Mouse (Mus musculus) limb, embryonic 15.5 days (tissue): ENCODE measurements around the gene Dock8. TPM values are rescaled to one million over a fixed set of nuclear protein-coding genes. Genes with fewer than 3 reads are reported as not detected.

Source experiments
- ATAC-seq: fragments of 200-750 bp; cut with Nextera tagmentation; 2 replicates; pipeline ENCODE4 v1.8.0; 2017; ENCODE audit warnings: low read depth, moderate TSS enrichment; ENCODE audit not compliant: insufficient number of reproducible peaks, low FRiP score, low TSS enrichment
- H3K27ac ChIP-seq: fragments of 300-500 bp; sonication (generic); 2 replicates; pipeline ENCODE4 v1.5.1; 2015; ENCODE audit warnings: moderate library complexity, mild to moderate bottlenecking, inconsistent platforms
- H3K27me3 ChIP-seq: fragments of 300-500 bp; sonication (generic); 2 replicates; pipeline ENCODE4 v1.6.1; 2015; ENCODE audit warnings: inconsistent platforms
- H3K36me3 ChIP-seq: fragments of 300-500 bp; sonication (generic); 2 replicates; pipeline ENCODE4 v1.6.1; 2015; ENCODE audit warnings: inconsistent platforms
- H3K4me1 ChIP-seq: fragments of 300-500 bp; sonication (generic); 2 replicates; pipeline ENCODE4 v1.6.1; 2015; ENCODE audit warnings: inconsistent platforms
- H3K4me2 ChIP-seq: fragments of 300-500 bp; sonication (generic); 2 replicates; pipeline ENCODE4 v1.6.1; 2015; ENCODE audit warnings: mild to moderate bottlenecking, inconsistent platforms
- H3K4me3 ChIP-seq: fragments of 300-500 bp; sonication (generic); 2 replicates; pipeline ENCODE4 v1.5.1; 2015; ENCODE audit warnings: mild to moderate bottlenecking, inconsistent platforms
- H3K9ac ChIP-seq: fragments of 300-500 bp; sonication (generic); 2 replicates; pipeline ENCODE4 v1.6.1; 2015; ENCODE audit warnings: inconsistent platforms
- H3K9me3 ChIP-seq: fragments of 300-500 bp; sonication (generic); 2 replicates; pipeline ENCODE4 v1.6.1; 2016; ENCODE audit warnings: inconsistent platforms
- WGBS: fragments of 180-500 bp; shearing (Covaris S2); methylation state at CpG from one replicate; pipeline ENCODE4 v1.1.7; 2015; 5-methylcytosine and 5-hydroxymethylcytosine counted together
- polyA plus RNA-seq: library from polyadenylated mRNA; unstranded; fragments of >200 nt; fragmentation: Nextera tagmentation; extraction: Ambion mirVana; gene quantifications from 2 replicates; pipeline ENCODE4 v1.2.1, GENCODE M21; 2015

Dock8 gene
- polyA plus RNA-seq, 1 experiment from 2014 or later = 6.2 TPM

GRCm38 (mm10) chr19:25247858-25248552, 248.7 kb downstream of the Dock8 start:
- H3K9ac ChIP-seq = no peak overlapping the region
- H3K4me2 ChIP-seq = no peak overlapping the region
- no peak overlapping the region for H3K4me3 ChIP-seq
- 83% methylated on average over 14 of the region's 14 CpGs for WGBS
- ATAC-seq = no peak
- no peaks in the 10 kb centered on the region for H3K9me3 ChIP-seq
- no peaks in the 10 kb centered on the region for H3K27me3 ChIP-seq
- H3K36me3 ChIP-seq = no peaks in the 10 kb centered on the region
- no peak overlapping the region for H3K27ac ChIP-seq
- H3K4me1 ChIP-seq = peaks cover 6% of the 10 kb centered on the region; the same call in 1 of the 2 replicates

- Histone ChIP-seq H3K36me3 (no peaks in the 10 kb centered on the region), H3K4me3 (no peak overlapping the region), H3K4me1 (peaks cover 4% of the 10 kb centered on the region; the same call in 1 of the 2 replicates), H3K27ac (no peak overlapping the region), H3K9me3 (no peaks in the 10 kb centered on the region), H3K27me3 (no peaks in the 10 kb centered on the region), H3K9ac (no peak overlapping the region), H3K4me2 (peak overlapping the region; percentile 22; the same call in 1 of the 2 replicates)
- ATAC-seq = no peak
- WGBS = 21% methylated on average over 13 of the region's 13 CpGs
Observed at GRCm38 (mm10) chr19:25249230-25249629, 249.9 kb downstream of the Dock8 start.

GRCm38 (mm10) chr19:25251610-25252140, 252.3 kb downstream of the Dock8 start:
- 75% methylated on average over 3 of the region's 3 CpGs for WGBS
- Histone ChIP-seq H3K27ac (no peak overlapping the region), H3K4me3 (no peak overlapping the region), H3K27me3 (no peaks in the 10 kb centered on the region), H3K9me3 (no peaks in the 10 kb centered on the region), H3K4me2 (no peak overlapping the region), H3K36me3 (no peaks in the 10 kb centered on the region), H3K9ac (no peak overlapping the region), H3K4me1 (peaks cover 4% of the 10 kb centered on the region; the same call in 1 of the 2 replicates)
- no peak for ATAC-seq

Other genes starting within 250 kb of the Dock8 start
- 2.2 and 2.6 TPM in 2 replicates for gene Pgm5, start 137.7 kb upstream of the Dock8 start, polyA plus RNA-seq
- 162 and 186 TPM in 2 replicates for gene Gm10053, start 123.8 kb upstream of the Dock8 start, polyA plus RNA-seq
- gene Foxd4, start 98.3 kb upstream of the Dock8 start, polyA plus RNA-seq = not detected in 2 replicates
- gene Cbwd1, start 37.9 kb upstream of the Dock8 start, polyA plus RNA-seq = 17.1 and 18.1 TPM in 2 replicates
- gene Kank1, start 237.4 kb downstream of the Dock8 start, polyA plus RNA-seq = 43.3 and 44.2 TPM in 2 replicates